Mouse (Mus musculus): ENCODE measurements around the gene Hdac9. TPM values are rescaled to one million over a fixed set of nuclear protein-coding genes. Genes with fewer than 3 reads are reported as not detected.

Gene Hdac9
- polyA plus RNA-seq, 1 experiment from 2014 or later: 9.6 TPM

GRCm38 (mm10) chr12:34579220-34579619 is 337.7 kb downstream of the Hdac9 start:
- Histone ChIP-seq H3K27me3 (replicated peaks; ENCODE audit: control insufficient read depth, insufficient read depth, low read length) (no peaks in the 10 kb centered on the region), H3K9me3 (replicated peaks; ENCODE audit: control insufficient read depth, low read length) (no peaks in the 10 kb centered on the region), H3K27ac (ENCODE audit: low read depth, low read length) (no peak overlapping the region), H3K4me1 (ENCODE audit: control insufficient read depth, insufficient read depth, low read length) (no peaks in the 10 kb centered on the region), H3K36me3 (ENCODE audit: control insufficient read depth, insufficient read depth, low read length) (no peaks in the 10 kb centered on the region), H3K9ac (ENCODE audit: low read length) (no peak overlapping the region), H3K4me2 (ENCODE audit: low read length) (no peak overlapping the region), H3K4me3 (ENCODE audit: low read depth, low read length) (no peak overlapping the region)
- WGBS: 61% methylated on average over 1 of the region's 1 CpGs
- DNase-seq (ENCODE audit: low spot score): no peak
- no peak for ATAC-seq

- DNase-seq (ENCODE audit: low spot score) (no peak), ATAC-seq (no peak)
- no peaks in the 10 kb centered on the region for H3K4me1 ChIP-seq (ENCODE audit: control insufficient read depth, insufficient read depth, low read length)
- WGBS: 87% methylated on average over 1 of the region's 1 CpGs
- H3K4me3 ChIP-seq (ENCODE audit: low read depth, low read length): no peak overlapping the region
- no peak overlapping the region for H3K27ac ChIP-seq (ENCODE audit: low read depth, low read length)
- H3K36me3 ChIP-seq (ENCODE audit: control insufficient read depth, insufficient read depth, low read length): no peaks in the 10 kb centered on the region
- no peaks in the 10 kb centered on the region for H3K27me3 ChIP-seq (replicated peaks; ENCODE audit: control insufficient read depth, insufficient read depth, low read length)
- no peak overlapping the region for H3K4me2 ChIP-seq (ENCODE audit: low read length)
- no peaks in the 10 kb centered on the region for H3K9me3 ChIP-seq (replicated peaks; ENCODE audit: control insufficient read depth, low read length)
- no peak overlapping the region for H3K9ac ChIP-seq (ENCODE audit: low read length)
Observed at GRCm38 (mm10) chr12:34571069-34571468, 345.8 kb downstream of the Hdac9 start.

DNA sequence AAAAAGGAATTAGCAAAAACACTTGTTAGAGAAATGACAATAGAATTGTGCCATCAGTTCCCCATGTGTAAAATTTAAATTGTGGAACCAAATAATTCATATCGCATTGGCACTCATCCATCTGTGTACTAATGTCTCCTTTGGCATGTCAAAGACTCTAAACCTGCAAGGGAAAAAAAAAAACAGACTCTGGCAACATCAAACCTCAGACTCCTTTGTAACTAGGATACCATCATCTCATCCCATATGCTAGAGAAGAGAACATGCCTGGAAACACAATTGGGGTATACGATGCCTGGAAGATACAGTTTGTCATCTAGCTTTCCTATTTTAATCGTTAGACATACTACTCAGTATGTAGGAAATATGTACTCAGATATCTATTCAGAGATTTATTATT is 347.4 kb downstream of the Hdac9 start:
- no peak overlapping the region for H3K4me2 ChIP-seq (ENCODE audit: low read length)
- no peak overlapping the region for H3K27ac ChIP-seq (ENCODE audit: low read depth, low read length)
- no peaks in the 10 kb centered on the region for H3K27me3 ChIP-seq (replicated peaks; ENCODE audit: control insufficient read depth, insufficient read depth, low read length)
- H3K36me3 ChIP-seq (ENCODE audit: control insufficient read depth, insufficient read depth, low read length): no peaks in the 10 kb centered on the region
- WGBS: 75% methylated on average over 3 of the region's 3 CpGs
- no peaks in the 10 kb centered on the region for H3K9me3 ChIP-seq (replicated peaks; ENCODE audit: control insufficient read depth, low read length)
- no peak overlapping the region for H3K4me3 ChIP-seq (ENCODE audit: low read depth, low read length)
- ATAC-seq: peak; percentile 65; the same call in 1 of the 2 replicates
- no peak overlapping the region for H3K9ac ChIP-seq (ENCODE audit: low read length)
- no peaks in the 10 kb centered on the region for H3K4me1 ChIP-seq (ENCODE audit: control insufficient read depth, insufficient read depth, low read length)
- peak; percentile 44 for DNase-seq (ENCODE audit: low spot score)

DNA sequence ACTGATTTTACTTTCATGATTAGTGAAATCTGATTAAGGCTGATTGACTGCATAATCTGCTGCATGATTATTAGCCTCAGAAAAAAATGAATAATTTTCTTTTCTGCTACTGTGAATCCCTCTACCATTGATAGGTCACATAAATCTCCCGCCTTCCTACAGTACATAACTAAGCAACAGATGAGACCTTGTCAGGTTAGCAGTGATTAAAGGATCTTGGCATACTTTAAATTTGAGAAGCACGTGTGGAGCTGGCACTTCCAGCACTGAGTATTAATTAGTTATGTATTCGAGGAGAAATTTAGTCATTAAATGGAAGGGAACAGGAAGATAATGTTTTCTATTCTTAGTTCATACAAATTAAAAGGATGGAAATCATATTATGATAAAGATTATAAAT is 347.8 kb downstream of the Hdac9 start:
- Histone ChIP-seq H3K36me3 (ENCODE audit: control insufficient read depth, insufficient read depth, low read length) (no peaks in the 10 kb centered on the region), H3K4me2 (ENCODE audit: low read length) (no peak overlapping the region), H3K9me3 (replicated peaks; ENCODE audit: control insufficient read depth, low read length) (no peaks in the 10 kb centered on the region), H3K9ac (ENCODE audit: low read length) (no peak overlapping the region), H3K27ac (ENCODE audit: low read depth, low read length) (no peak overlapping the region), H3K4me3 (ENCODE audit: low read depth, low read length) (no peak overlapping the region), H3K27me3 (replicated peaks; ENCODE audit: control insufficient read depth, insufficient read depth, low read length) (no peaks in the 10 kb centered on the region), H3K4me1 (ENCODE audit: control insufficient read depth, insufficient read depth, low read length) (no peaks in the 10 kb centered on the region)
- WGBS: 49% methylated on average over 3 of the region's 3 CpGs
- DNase-seq (ENCODE audit: low spot score): peak; percentile 41
- ATAC-seq: peak; percentile 68; the same call in 1 of the 2 replicates

DNA sequence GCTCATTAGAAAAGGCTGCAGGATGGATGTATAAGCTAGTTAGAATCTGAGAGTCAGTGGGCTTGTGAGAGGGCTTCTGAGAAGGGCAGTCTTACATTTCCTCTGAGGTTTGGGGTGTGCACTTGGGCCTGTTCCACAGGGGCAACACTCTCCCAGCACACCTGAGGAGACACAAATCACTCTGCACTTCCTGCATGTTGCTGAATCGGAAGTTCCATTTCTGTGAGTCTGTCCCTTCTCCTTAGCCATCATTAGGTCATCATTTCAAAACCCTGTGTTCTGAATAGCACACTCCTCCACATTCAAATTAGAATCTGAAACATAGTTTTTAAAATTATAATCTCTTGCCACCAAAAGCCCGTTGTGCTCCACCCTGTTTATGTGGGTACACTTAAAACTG is 354.6 kb downstream of the Hdac9 start:
- WGBS: 89% methylated on average over 2 of the region's 2 CpGs
- no peak for DNase-seq (ENCODE audit: low spot score)
- no peak overlapping the region for H3K4me2 ChIP-seq (ENCODE audit: low read length)

GRCm38 (mm10) chr12:34559001-34559400 is 357.9 kb downstream of the Hdac9 start:
- Histone ChIP-seq H3K27ac (ENCODE audit: low read depth, low read length) (no peak overlapping the region), H3K4me1 (ENCODE audit: control insufficient read depth, insufficient read depth, low read length) (no peaks in the 10 kb centered on the region), H3K27me3 (replicated peaks; ENCODE audit: control insufficient read depth, insufficient read depth, low read length) (no peaks in the 10 kb centered on the region), H3K9me3 (replicated peaks; ENCODE audit: control insufficient read depth, low read length) (no peaks in the 10 kb centered on the region), H3K9ac (ENCODE audit: low read length) (no peak overlapping the region), H3K4me3 (ENCODE audit: low read depth, low read length) (no peak overlapping the region), H3K36me3 (ENCODE audit: control insufficient read depth, insufficient read depth, low read length) (no peaks in the 10 kb centered on the region), H3K4me2 (ENCODE audit: low read length) (no peak overlapping the region)
- WGBS: 83% methylated on average over 5 of the region's 5 CpGs
- no peak for ATAC-seq
- DNase-seq (ENCODE audit: low spot score): no peak

More for the DNA sequence above, 354.6 kb downstream of the Hdac9 start:
- no peak for ATAC-seq
- H3K4me1 ChIP-seq (ENCODE audit: control insufficient read depth, insufficient read depth, low read length): no peaks in the 10 kb centered on the region
- no peaks in the 10 kb centered on the region for H3K27me3 ChIP-seq (replicated peaks; ENCODE audit: control insufficient read depth, insufficient read depth, low read length)
- H3K4me3 ChIP-seq (ENCODE audit: low read depth, low read length): no peak overlapping the region
- no peak overlapping the region for H3K27ac ChIP-seq (ENCODE audit: low read depth, low read length)
- no peaks in the 10 kb centered on the region for H3K9me3 ChIP-seq (replicated peaks; ENCODE audit: control insufficient read depth, low read length)
- no peak overlapping the region for H3K9ac ChIP-seq (ENCODE audit: low read length)
- H3K36me3 ChIP-seq (ENCODE audit: control insufficient read depth, insufficient read depth, low read length): no peaks in the 10 kb centered on the region

GRCm38 (mm10) chr12:34554803-34555202 is 362.1 kb downstream of the Hdac9 start:
- H3K4me1 ChIP-seq (ENCODE audit: control insufficient read depth, insufficient read depth, low read length): no peaks in the 10 kb centered on the region
- no peak overlapping the region for H3K9ac ChIP-seq (ENCODE audit: low read length)
- no peak overlapping the region for H3K4me2 ChIP-seq (ENCODE audit: low read length)
- H3K9me3 ChIP-seq (replicated peaks; ENCODE audit: control insufficient read depth, low read length): no peaks in the 10 kb centered on the region
- H3K4me3 ChIP-seq (ENCODE audit: low read depth, low read length): no peak overlapping the region
- no peak overlapping the region for H3K27ac ChIP-seq (ENCODE audit: low read depth, low read length)
- no peaks in the 10 kb centered on the region for H3K36me3 ChIP-seq (ENCODE audit: control insufficient read depth, insufficient read depth, low read length)
- no peak for ATAC-seq
- no peaks in the 10 kb centered on the region for H3K27me3 ChIP-seq (replicated peaks; ENCODE audit: control insufficient read depth, insufficient read depth, low read length)
- peak; percentile 15 for DNase-seq (ENCODE audit: low spot score)

- DNase-seq (ENCODE audit: low spot score) (peak; percentile 27), ATAC-seq (peak; percentile 46; the same call in 1 of the 2 replicates)
- no peak overlapping the region for H3K4me3 ChIP-seq (ENCODE audit: low read depth, low read length)
- WGBS: 42% methylated on average over 9 of the region's 9 CpGs
- H3K9me3 ChIP-seq (replicated peaks; ENCODE audit: control insufficient read depth, low read length): no peaks in the 10 kb centered on the region
- H3K27ac ChIP-seq (ENCODE audit: low read depth, low read length): no peak overlapping the region
- H3K36me3 ChIP-seq (ENCODE audit: control insufficient read depth, insufficient read depth, low read length): no peaks in the 10 kb centered on the region
- H3K4me1 ChIP-seq (ENCODE audit: control insufficient read depth, insufficient read depth, low read length): no peaks in the 10 kb centered on the region
- no peak overlapping the region for H3K9ac ChIP-seq (ENCODE audit: low read length)
- H3K4me2 ChIP-seq (ENCODE audit: low read length): no peak overlapping the region
- H3K27me3 ChIP-seq (replicated peaks; ENCODE audit: control insufficient read depth, insufficient read depth, low read length): no peaks in the 10 kb centered on the region
Observed at GRCm38 (mm10) chr12:34550268-34550667, 366.6 kb downstream of the Hdac9 start.

- Histone ChIP-seq H3K4me3 (ENCODE audit: low read depth, low read length) (no peak overlapping the region), H3K9me3 (replicated peaks; ENCODE audit: control insufficient read depth, low read length) (no peaks in the 10 kb centered on the region), H3K4me1 (ENCODE audit: control insufficient read depth, insufficient read depth, low read length) (peaks cover 25% of the 10 kb centered on the region), H3K4me2 (ENCODE audit: low read length) (peak overlapping the region; percentile 39), H3K27me3 (replicated peaks; ENCODE audit: control insufficient read depth, insufficient read depth, low read length) (no peaks in the 10 kb centered on the region), H3K9ac (ENCODE audit: low read length) (no peak overlapping the region; the same call in 1 of the 2 replicates), H3K36me3 (ENCODE audit: control insufficient read depth, insufficient read depth, low read length) (no peaks in the 10 kb centered on the region), H3K27ac (ENCODE audit: low read depth, low read length) (peak overlapping the region; percentile 45)
- WGBS: 6% methylated on average over 3 of the region's 3 CpGs
- peak; percentile 40; the same call in 1 of the 2 replicates for ATAC-seq
- no peak for DNase-seq (ENCODE audit: low spot score)
Observed at GRCm38 (mm10) chr12:34529165-34529545, 387.7 kb downstream of the Hdac9 start.

All from forebrain, embryonic 14.5 days (tissue).